Mouse (Mus musculus) megakaryocyte-erythroid progenitor cell, adult 5-6 weeks (primary cell): ENCODE data around the gene 1700056E22Rik. TPM values are rescaled to one million over a fixed set of nuclear protein-coding genes. Genes with fewer than 3 reads are reported as not detected.

Source experiments
- total RNA-seq, 2 experiments: library from RNA; stranded (forward) in 1 of 2; stranded (reverse) in 1 of 2; fragments of 200-1000, 215-1000 nt in 1 of 2; fragments of >200 nt in 1 of 2; fragmentation: Nextera tagmentation in 1 of 2; gene quantifications; 2 replicates each; pipeline ENCODE4 v1.2.3; 2014 to 2017

Gene 1700056E22Rik
- total RNA-seq, 2 experiments from 2014 or later = not detected

Other genes with a start within 250 kb of the 1700056E22Rik start
- gene Dusp10, start 21.0 kb downstream of the 1700056E22Rik start, total RNA-seq (2014; fragmentation: Nextera tagmentation) = 3.4 and 5.2 TPM in 2 replicates
- 1.2 and 10.1 TPM in 2 replicates for gene Dusp10, start 21.0 kb downstream of the 1700056E22Rik start, total RNA-seq (2017)